Mouse (Mus musculus) gastrocnemius, postnatal 36 days (tissue): Measurements from ENCODE around the gene Fgfr3. TPM values are rescaled to one million over a fixed set of nuclear protein-coding genes. Genes with fewer than 3 reads are reported as not detected.

Experiments used
- DNase-seq, 2 experiments: peaks; one replicate each; pipeline ENCODE4 v3.0.0; 2022
- intact Hi-C: fragments of 180-260 bp; cut with DNase I; formaldehyde crosslinking; loops from one replicate; pipeline ENCODE4 v1.15.1; 2025
- total RNA-seq, 2 experiments: library from RNA; stranded (reverse); gene quantifications; 2 replicates each; pipeline ENCODE4 v1.2.3; 2021

Gene Fgfr3
- total RNA-seq, 2 experiments from 2014 or later, result 3.1 to 5.0 TPM

DNA sequence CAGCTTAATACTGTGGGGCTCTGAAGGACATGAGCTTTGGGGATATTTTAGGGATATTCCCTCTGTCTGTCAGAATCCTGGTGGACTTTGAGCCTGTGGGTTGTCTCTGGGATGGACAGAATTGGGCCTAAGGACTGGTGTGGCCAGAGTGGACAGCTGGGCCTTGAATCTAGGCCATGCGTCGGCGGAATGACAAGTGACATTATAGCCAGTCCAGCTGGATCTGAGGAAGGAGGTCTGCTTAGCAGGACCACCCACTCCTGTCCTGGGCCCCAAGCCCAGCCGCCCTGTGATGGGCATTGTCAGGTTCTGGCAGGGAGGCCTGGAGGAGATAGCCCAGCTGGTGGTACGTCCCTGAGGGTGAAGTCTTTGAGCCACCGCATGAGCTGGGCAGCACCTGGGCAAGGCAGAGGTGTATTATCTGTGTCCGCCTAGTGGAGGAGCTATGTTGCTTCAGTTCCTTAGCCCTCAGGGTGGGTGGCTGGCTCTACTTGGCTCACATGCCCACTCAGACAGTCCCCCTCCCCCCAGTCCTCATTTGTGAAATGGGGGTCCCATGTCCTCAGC, 4.7 kb downstream of the Fgfr3 start:
- intact Hi-C loops, result no loop called here

DNA sequence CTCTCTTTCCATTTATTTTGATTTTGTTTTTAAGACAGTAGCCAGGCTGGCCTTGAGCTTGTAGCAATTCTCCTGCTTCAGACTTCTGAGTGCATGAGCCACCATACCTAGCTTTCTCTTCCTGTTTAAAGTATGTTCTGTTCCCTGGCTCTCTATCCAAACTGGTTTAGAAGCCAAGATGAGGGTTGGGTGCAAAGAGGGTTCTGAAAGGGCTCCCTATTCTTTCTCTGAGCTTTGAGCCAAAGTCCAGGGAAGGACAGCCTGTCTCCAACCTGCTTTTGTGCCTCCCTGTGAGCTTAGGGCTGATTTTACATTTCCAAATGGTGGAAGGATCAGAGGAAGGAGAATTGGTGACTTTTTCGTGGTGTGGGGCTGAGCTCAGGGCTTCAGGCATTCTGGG, 5.4 kb downstream of the Fgfr3 start:
- intact Hi-C loops, result no loop called here
- DNase-seq, result no peak

More for the DNA sequence above, 4.7 kb downstream of the Fgfr3 start:
- DNase-seq, result no peak

DNA sequence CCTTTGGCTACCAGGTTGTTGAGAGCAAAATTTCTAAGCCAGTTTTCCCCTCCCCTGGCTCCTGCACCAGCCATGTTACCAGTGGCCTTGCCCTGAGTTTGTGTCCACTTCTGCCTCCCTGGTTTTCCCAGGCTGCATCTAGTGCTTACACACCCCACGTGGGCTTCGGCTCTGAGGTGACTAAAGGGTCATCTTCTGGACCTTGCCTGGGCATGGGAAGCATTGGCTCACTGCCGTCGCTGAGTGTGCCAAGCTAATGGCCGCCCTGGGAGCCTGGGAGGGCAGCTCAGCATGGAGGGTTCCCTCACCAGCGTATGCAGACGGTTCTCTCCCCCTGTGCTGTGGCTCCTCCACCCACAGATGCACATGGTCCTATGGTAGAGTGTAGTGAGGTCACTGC, 7.4 kb downstream of the Fgfr3 start:
- intact Hi-C loops, result no loop called here

GRCm38 (mm10) chr5:33730516-33730915, 9.0 kb downstream of the Fgfr3 start:
- DNase-seq, result peak in 1 of 2 experiments; percentile 8
- intact Hi-C loops, result no loop called here

More for the DNA sequence above, 7.4 kb downstream of the Fgfr3 start:
- DNase-seq, result no peak

- DNase-seq, result peak in 1 of 2 experiments; percentile 10
- intact Hi-C loops, result no loop called here
Measured at GRCm38 (mm10) chr5:33731051-33731450, 9.6 kb downstream of the Fgfr3 start.

DNA sequence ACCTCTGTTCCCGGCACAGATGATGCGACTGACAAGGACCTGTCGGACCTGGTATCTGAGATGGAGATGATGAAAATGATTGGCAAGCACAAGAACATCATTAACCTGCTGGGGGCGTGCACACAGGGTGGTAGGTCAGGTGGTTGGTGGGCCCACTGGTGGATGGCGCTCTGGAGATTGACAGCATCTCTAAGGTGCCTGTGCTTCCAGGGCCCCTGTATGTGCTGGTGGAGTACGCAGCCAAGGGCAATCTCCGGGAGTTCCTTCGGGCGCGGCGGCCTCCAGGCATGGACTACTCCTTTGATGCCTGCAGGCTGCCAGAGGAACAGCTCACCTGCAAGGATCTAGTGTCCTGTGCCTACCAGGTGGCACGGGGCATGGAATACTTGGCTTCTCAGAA, 12.4 kb downstream of the Fgfr3 start:
- intact Hi-C loops, result no loop called here
- peak in 1 of 2 experiments; percentile 10 for DNase-seq

DNA sequence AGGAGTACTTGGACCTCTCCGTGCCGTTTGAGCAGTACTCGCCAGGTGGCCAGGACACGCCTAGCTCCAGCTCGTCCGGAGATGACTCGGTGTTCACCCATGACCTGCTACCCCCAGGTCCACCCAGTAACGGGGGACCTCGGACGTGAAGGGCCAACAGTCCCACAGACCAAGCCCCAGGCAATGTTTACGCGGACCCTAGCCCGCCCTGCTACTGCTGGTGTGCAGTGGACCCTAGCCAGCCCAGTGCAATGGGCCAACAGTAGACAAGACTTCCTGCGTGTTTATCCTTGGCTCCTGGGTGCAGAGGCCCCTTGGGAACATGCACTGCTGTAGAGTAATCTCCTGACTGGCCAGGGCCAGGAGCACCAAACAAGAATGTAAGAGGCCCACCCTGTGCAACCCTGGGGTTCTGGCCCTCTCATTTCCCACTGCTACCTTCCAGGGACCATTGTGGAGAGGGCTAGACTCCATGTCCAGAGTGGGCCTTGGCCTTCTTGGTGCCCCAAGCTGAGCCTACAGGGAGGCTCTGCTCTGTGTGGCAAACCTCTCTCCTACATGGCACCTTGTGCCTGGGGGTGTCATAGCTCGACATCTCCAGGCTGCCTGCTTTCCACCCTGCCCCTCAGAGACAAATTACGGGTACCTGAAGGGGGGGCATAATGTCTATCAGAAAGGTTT, 14.1 kb downstream of the Fgfr3 start:
- intact Hi-C loops, result no loop called here
- peak in 1 of 2 experiments; percentile 5 for DNase-seq

GRCm38 (mm10) chr5:33736230-33736629, 14.8 kb downstream of the Fgfr3 start:
- intact Hi-C loops, result no loop called here
- no peak for DNase-seq

GRCm38 (mm10) chr5:33737903-33738321, 16.4 kb downstream of the Fgfr3 start:
- intact Hi-C loops, result loop anchor here (1.0 to 2.0 kb wide), 2 partner anchors 54 to 63 kb away; no protein-coding TSS in a partner anchor
- DNase-seq, result peak; percentile 35 to 56

GRCm38 (mm10) chr5:33738341-33738740, 16.9 kb downstream of the Fgfr3 start:
- DNase-seq, result no peak
- intact Hi-C loops, result loop anchor here (2.0 kb wide), 1 partner anchor 64 kb away; no protein-coding TSS in a partner anchor

DNA sequence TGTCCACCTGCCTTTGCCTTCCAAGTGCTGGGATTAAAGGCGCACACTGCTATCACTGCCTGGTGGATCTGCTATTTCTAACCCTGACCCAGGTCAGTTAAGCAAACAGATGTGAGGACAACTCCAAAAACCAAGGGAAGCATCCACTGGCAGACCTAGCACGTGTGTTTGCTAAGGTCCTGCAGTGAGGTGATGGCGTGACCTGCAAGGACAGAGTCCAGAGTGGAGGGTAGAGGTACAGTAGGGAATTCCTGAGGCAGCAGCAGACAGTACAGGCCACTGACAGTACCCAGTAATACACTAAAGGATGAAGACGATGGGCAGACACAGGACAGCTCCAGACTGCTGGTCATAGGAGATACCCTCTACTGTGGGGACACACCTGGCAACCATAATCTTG, 19.1 kb downstream of the Fgfr3 start:
- DNase-seq, result no peak
- intact Hi-C loops, result no loop called here

- no peak for DNase-seq
- intact Hi-C loops, result no loop called here
Measured at GRCm38 (mm10) chr5:33743481-33743880, 22.0 kb downstream of the Fgfr3 start.

DNA sequence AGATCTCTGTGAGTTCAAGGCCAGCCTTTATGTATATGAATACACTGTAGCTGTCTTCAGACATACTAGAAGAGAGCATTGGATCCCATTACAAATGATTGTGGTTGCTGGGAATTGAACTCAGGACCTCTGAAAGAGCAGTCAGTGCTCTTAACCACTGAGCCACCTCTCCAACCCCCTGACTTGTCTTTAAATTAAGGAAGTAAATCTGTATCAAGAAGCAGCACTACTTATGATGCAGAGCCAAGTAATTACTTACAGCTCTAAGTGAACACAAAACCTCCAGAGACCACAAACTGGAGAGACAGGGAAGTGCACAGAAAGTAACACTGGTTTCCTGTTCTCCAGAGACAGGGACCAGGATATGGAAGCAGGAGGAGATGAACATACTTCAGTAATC, 55.7 kb downstream of the Fgfr3 start:
- intact Hi-C loops, result no loop called here
- DNase-seq, result no peak

- DNase-seq, result no peak
Measured at GRCm38 (mm10) chr5:33781964-33782344, 60.5 kb downstream of the Fgfr3 start.

DNA sequence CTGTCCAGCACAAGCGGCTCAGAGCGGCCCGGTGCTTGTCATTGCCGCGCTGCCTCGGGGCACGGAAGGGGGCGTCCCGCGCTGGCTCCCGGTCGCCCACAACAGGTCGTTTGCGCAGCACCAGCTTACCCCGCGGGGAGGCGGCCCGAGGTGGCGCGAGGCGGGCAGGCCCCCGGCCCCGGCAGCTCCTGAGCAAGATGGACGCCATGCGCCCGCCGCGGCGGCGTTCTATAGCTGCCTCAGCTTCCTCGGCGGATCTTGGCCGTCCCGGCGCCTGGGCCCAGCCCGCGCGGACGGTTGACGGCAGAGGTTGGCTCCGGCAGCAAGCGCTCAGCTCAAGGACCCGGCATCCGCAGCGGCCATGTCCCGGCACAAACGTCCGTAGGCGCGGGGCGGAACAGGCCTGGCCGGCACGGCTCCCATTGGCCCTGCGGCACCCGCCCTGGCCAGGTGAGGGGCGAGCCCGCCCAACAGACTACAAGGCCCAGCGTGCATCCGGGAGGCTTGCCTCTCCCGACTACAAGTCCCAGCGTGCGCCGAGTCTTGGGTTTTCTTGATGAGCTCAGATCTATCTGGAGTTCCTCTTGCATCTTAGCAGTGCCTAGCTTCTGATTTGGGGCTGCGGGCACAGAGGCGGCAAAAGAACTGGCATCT, 61.0 kb downstream of the Fgfr3 start, which contains the start of gene Letm1:
Gene Letm1 (minus strand): TSS at position 473 of the 654 bp plus-strand sequence.
- peak; percentile 88 to 91 for DNase-seq
- intact Hi-C loops, result loop anchor here (5.0 kb wide), 1 partner anchor 40 kb away; the partner anchor contains the start of gene Nsd2

More at GRCm38 (mm10) chr5:33781964-33782344, 60.5 kb downstream of the Fgfr3 start:
- intact Hi-C loops, result loop anchor here (5.0 kb wide), 1 partner anchor 40 kb away; the partner anchor contains the start of gene Nsd2

DNA sequence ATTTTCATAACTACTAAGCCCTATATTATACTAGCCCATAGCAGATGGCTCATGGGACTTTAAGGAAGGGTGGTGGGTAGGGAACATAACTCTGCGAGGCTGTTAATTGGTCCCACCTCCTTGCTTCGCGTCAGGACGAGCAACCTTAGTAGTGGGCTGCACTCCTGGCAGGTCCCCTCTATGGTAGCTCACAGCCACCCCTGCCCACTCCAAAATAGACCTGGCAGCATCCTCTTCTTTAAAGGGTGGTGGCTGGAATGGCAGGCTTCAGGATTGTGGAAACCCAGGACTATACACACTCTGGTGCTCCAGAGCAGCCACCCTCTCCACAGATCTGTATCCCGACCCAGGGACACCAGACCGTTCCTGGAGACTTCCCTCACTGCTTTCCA, 61.5 kb downstream of the Fgfr3 start:
- intact Hi-C loops, result loop anchor here (5.0 kb wide), 1 partner anchor 39 kb away; the partner anchor contains the start of gene Nsd2
- DNase-seq, result no peak

Other genes with a start within 250 kb of the Fgfr3 start
- 10 to 100 TPM; 56.9 to 61.8 TPM for gene Fam53a, start 92.0 kb upstream of the Fgfr3 start, total RNA-seq
- gene Gm9903, start 91.7 kb upstream of the Fgfr3 start, total RNA-seq, result under 1 TPM; 0.42 to 0.54 TPM
- 1 to 10 TPM; 7.4 to 7.6 TPM for gene Slbp, start 69.1 kb upstream of the Fgfr3 start, total RNA-seq
- 1 to 10 TPM; 1.6 to 3.1 TPM for gene Tacc3, start 63.5 kb upstream of the Fgfr3 start, total RNA-seq
- gene Tmem129, start 63.3 kb upstream of the Fgfr3 start, total RNA-seq, result 1 to 10 TPM; 6.1 to 9.7 TPM
- 10 to 100 TPM; 76.2 to 79.8 TPM for gene Letm1, start 61.1 kb downstream of the Fgfr3 start, total RNA-seq
- gene Nsd2, start 99.1 kb downstream of the Fgfr3 start, total RNA-seq, result 1 to 10 TPM; 9.1 to 9.4 TPM
- gene Nelfa, start 214.7 kb downstream of the Fgfr3 start, total RNA-seq, result 1 to 10 TPM; 6.1 to 6.6 TPM